Mouse (Mus musculus) midbrain, embryonic 12.5 days (tissue): Measurements from ENCODE around the gene Zfp507. TPM values are rescaled to one million over a fixed set of nuclear protein-coding genes. Genes with fewer than 3 reads are reported as not detected.

ENCODE experiments used
- ATAC-seq: fragments of 200-750 bp; cut with Nextera tagmentation; 2 replicates; pipeline ENCODE4 v1.8.0; 2017; ENCODE audit warnings: low read depth, moderate TSS enrichment, moderate library complexity; ENCODE audit not compliant: low FRiP score
- H3K27ac ChIP-seq: fragments of 300-500 bp; sonication (generic); replicated peaks from 2 replicates; pipeline ENCODE4 v1.5.1; 2016; ENCODE audit warnings: mild to moderate bottlenecking
- H3K27me3 ChIP-seq: fragments of 300-500 bp; sonication (generic); 2 replicates; pipeline ENCODE4 v1.6.1; 2016; ENCODE audit warnings: mild to moderate bottlenecking
- H3K36me3 ChIP-seq: fragments of 300-500 bp; sonication (generic); 2 replicates; pipeline ENCODE4 v1.6.1; 2016
- H3K4me1 ChIP-seq: fragments of 300-500 bp; sonication (generic); 2 replicates; pipeline ENCODE4 v1.6.1; 2016
- H3K4me2 ChIP-seq: fragments of 300-500 bp; sonication (generic); replicated peaks from 2 replicates; pipeline ENCODE4 v1.6.1; 2016; ENCODE audit warnings: mild to moderate bottlenecking, moderate library complexity
- H3K4me3 ChIP-seq: fragments of 300-500 bp; sonication (generic); 2 replicates; pipeline ENCODE4 v1.5.1; 2016; ENCODE audit warnings: mild to moderate bottlenecking
- H3K9ac ChIP-seq: fragments of 300-500 bp; sonication (generic); replicated peaks from 2 replicates; pipeline ENCODE4 v1.6.1; 2016; ENCODE audit warnings: mild to moderate bottlenecking, moderate library complexity
- H3K9me3 ChIP-seq: fragments of 300-500 bp; sonication (generic); 2 replicates; pipeline ENCODE4 v1.6.1; 2016; ENCODE audit warnings: mild to moderate bottlenecking
- WGBS: fragments of 180-500 bp; shearing (Covaris S2); methylation state at CpG from one replicate; pipeline ENCODE4 v1.1.7; 2016; 5-methylcytosine and 5-hydroxymethylcytosine counted together
- polyA plus RNA-seq: library from polyadenylated mRNA; unstranded; fragments of >200 nt; fragmentation: Nextera tagmentation; extraction: Ambion mirVana; gene quantifications from 2 replicates; pipeline ENCODE4 v1.2.1, GENCODE M21; 2016

Gene Zfp507
- polyA plus RNA-seq, 1 experiment from 2014 or later: 24.8 TPM

GRCm38 (mm10) chr7:35772347-35772746 lies 30.5 kb downstream of the Zfp507 start:
- H3K27me3 ChIP-seq: no peaks in the 10 kb centered on the region
- H3K9me3 ChIP-seq: no peaks in the 10 kb centered on the region
- no peak for ATAC-seq
- no peak overlapping the region for H3K9ac ChIP-seq
- whole genome bisulfite sequencing: 93% methylated on average over 8 of the region's 8 CpGs
- no peak overlapping the region for H3K4me2 ChIP-seq
- H3K4me3 ChIP-seq: no peak overlapping the region
- H3K4me1 ChIP-seq: no peaks in the 10 kb centered on the region
- H3K36me3 ChIP-seq: peaks cover 51% of the 10 kb centered on the region
- no peak overlapping the region for H3K27ac ChIP-seq

- H3K9me3 ChIP-seq: no peaks in the 10 kb centered on the region
- ATAC-seq: no peak
- no peak overlapping the region for H3K27ac ChIP-seq
- H3K9ac ChIP-seq: no peak overlapping the region
- no peak overlapping the region for H3K4me3 ChIP-seq
- H3K27me3 ChIP-seq: no peaks in the 10 kb centered on the region
- H3K4me2 ChIP-seq: no peak overlapping the region
- peaks cover 43% of the 10 kb centered on the region for H3K36me3 ChIP-seq
- H3K4me1 ChIP-seq: no peaks in the 10 kb centered on the region
Measured at GRCm38 (mm10) chr7:35771106-35771505, 31.7 kb downstream of the Zfp507 start.

- Histone ChIP-seq H3K9me3 (no peaks in the 10 kb centered on the region), H3K4me2 (no peak overlapping the region), H3K27ac (no peak overlapping the region), H3K36me3 (peaks cover 33% of the 10 kb centered on the region), H3K4me1 (no peaks in the 10 kb centered on the region), H3K4me3 (no peak overlapping the region), H3K9ac (no peak overlapping the region), H3K27me3 (no peaks in the 10 kb centered on the region)
- no peak for ATAC-seq
- 91% methylated on average over 7 of the region's 7 CpGs for WGBS
Measured at GRCm38 (mm10) chr7:35770122-35770521, 32.7 kb downstream of the Zfp507 start.

GRCm38 (mm10) chr7:35764461-35764860 lies 38.3 kb downstream of the Zfp507 start:
- ATAC-seq: no peak
- Histone ChIP-seq H3K9me3 (no peaks in the 10 kb centered on the region), H3K27me3 (no peaks in the 10 kb centered on the region), H3K4me3 (no peak overlapping the region), H3K4me2 (no peak overlapping the region), H3K4me1 (no peaks in the 10 kb centered on the region), H3K27ac (no peak overlapping the region), H3K36me3 (no peaks in the 10 kb centered on the region), H3K9ac (no peak overlapping the region)
- WGBS: 92% methylated on average over 11 of the region's 11 CpGs

GRCm38 (mm10) chr7:35761801-35762200 lies 41.0 kb downstream of the Zfp507 start:
- H3K9ac ChIP-seq: no peak overlapping the region
- peaks cover 5% of the 10 kb centered on the region; the same call in 1 of the 2 replicates for H3K27me3 ChIP-seq
- ATAC-seq: no peak
- H3K4me3 ChIP-seq: no peak overlapping the region
- H3K27ac ChIP-seq: no peak overlapping the region
- no peaks in the 10 kb centered on the region for H3K36me3 ChIP-seq
- H3K9me3 ChIP-seq: no peaks in the 10 kb centered on the region
- H3K4me2 ChIP-seq: no peak overlapping the region
- H3K4me1 ChIP-seq: no peaks in the 10 kb centered on the region
- 71% methylated on average over 5 of the region's 5 CpGs for WGBS

- WGBS: 15% methylated on average over 2 of the region's 2 CpGs
- Histone ChIP-seq H3K27me3 (peaks cover 6% of the 10 kb centered on the region; the same call in 1 of the 2 replicates), H3K9ac (no peak overlapping the region), H3K36me3 (no peaks in the 10 kb centered on the region), H3K4me1 (peaks cover 3% of the 10 kb centered on the region), H3K9me3 (no peaks in the 10 kb centered on the region), H3K4me3 (no peak overlapping the region), H3K4me2 (no peak overlapping the region), H3K27ac (no peak overlapping the region)
- ATAC-seq: no peak
Measured at GRCm38 (mm10) chr7:35759602-35760001, 43.2 kb downstream of the Zfp507 start.

- Histone ChIP-seq H3K4me3 (no peak overlapping the region), H3K9me3 (no peaks in the 10 kb centered on the region), H3K36me3 (no peaks in the 10 kb centered on the region), H3K4me1 (peaks cover 17% of the 10 kb centered on the region), H3K27me3 (peaks cover 6% of the 10 kb centered on the region; the same call in 1 of the 2 replicates), H3K27ac (no peak overlapping the region), H3K9ac (no peak overlapping the region), H3K4me2 (no peak overlapping the region)
- WGBS: 36% methylated on average over 14 of the region's 14 CpGs
- no peak for ATAC-seq
Measured at GRCm38 (mm10) chr7:35756510-35757440, 46.0 kb downstream of the Zfp507 start.

- H3K9ac ChIP-seq: peak overlapping the region; percentile 80
- H3K27ac ChIP-seq: peak overlapping the region; percentile 35; the same call in 1 of the 2 replicates
- peak overlapping the region; percentile 83 for H3K4me3 ChIP-seq
- peak overlapping the region; percentile 97 for H3K4me2 ChIP-seq
- H3K27me3 ChIP-seq: peaks cover 12% of the 10 kb centered on the region; the same call in 1 of the 2 replicates
- peaks cover 15% of the 10 kb centered on the region for H3K36me3 ChIP-seq
- H3K9me3 ChIP-seq: no peaks in the 10 kb centered on the region
- 68% methylated on average over 4 of the region's 4 CpGs for WGBS
- peaks cover 21% of the 10 kb centered on the region for H3K4me1 ChIP-seq
- ATAC-seq: no peak
Measured at GRCm38 (mm10) chr7:35754886-35755168, 48.0 kb downstream of the Zfp507 start.

GRCm38 (mm10) chr7:35754033-35754885 lies 48.5 kb downstream of the Zfp507 start, which contains the start of gene Dpy19l3:
Dpy19l3 (minus strand) TSS chr7:35754454.
- peak within 1 kb of the TSS; percentile 80 for H3K9ac ChIP-seq
- ATAC-seq: peak; percentile 97
- peaks cover 17% of the 10 kb centered on the region; the same call in 1 of the 2 replicates for H3K27me3 ChIP-seq
- H3K4me3 ChIP-seq: peak within 1 kb of the TSS; percentile 83
- under 1% methylated on average over 70 of the region's 70 CpGs for WGBS
- H3K4me2 ChIP-seq: peak within 1 kb of the TSS; percentile 97
- peak within 1 kb of the TSS; percentile 39 for H3K27ac ChIP-seq
- H3K4me1 ChIP-seq: peaks cover 21% of the 10 kb centered on the region
- H3K9me3 ChIP-seq: no peaks in the 10 kb centered on the region
- peaks cover 21% of the 10 kb centered on the region for H3K36me3 ChIP-seq

- Histone ChIP-seq H3K27me3 (peaks cover 21% of the 10 kb centered on the region), H3K4me2 (peak overlapping the region; percentile 97), H3K9me3 (no peaks in the 10 kb centered on the region), H3K4me1 (peaks cover 21% of the 10 kb centered on the region), H3K9ac (peak overlapping the region; percentile 80), H3K27ac (no peak overlapping the region), H3K4me3 (peak overlapping the region; percentile 83), H3K36me3 (peaks cover 29% of the 10 kb centered on the region)
- 5% methylated on average over 15 of the region's 15 CpGs for WGBS
- ATAC-seq: peak; percentile 44; the same call in 1 of the 2 replicates
Measured at GRCm38 (mm10) chr7:35753319-35754032, 49.3 kb downstream of the Zfp507 start.

GRCm38 (mm10) chr7:35750873-35751272 lies 51.9 kb downstream of the Zfp507 start:
- no peak overlapping the region for H3K4me2 ChIP-seq
- no peaks in the 10 kb centered on the region for H3K9me3 ChIP-seq
- 96% methylated on average over 9 of the region's 9 CpGs for WGBS
- ATAC-seq: no peak
- H3K4me3 ChIP-seq: no peak overlapping the region
- no peak overlapping the region for H3K27ac ChIP-seq
- H3K36me3 ChIP-seq: peaks cover 53% of the 10 kb centered on the region
- peaks cover 29% of the 10 kb centered on the region for H3K4me1 ChIP-seq
- no peak overlapping the region for H3K9ac ChIP-seq
- H3K27me3 ChIP-seq: peaks cover 17% of the 10 kb centered on the region
